Mouse (Mus musculus) hematopoietic stem cell, adult 5-6 weeks (primary cell): Measurements from ENCODE around the gene E030018B13Rik. TPM values are rescaled to one million over a fixed set of nuclear protein-coding genes. Genes with fewer than 3 reads are reported as not detected.
A peak's percentile ranks its signal among the peaks of the same experiment; 100 is the strongest.

Source experiments
- ATAC-seq, 2 experiments: fragments of 125-278 bp in 1 of 2; replicated peaks in 1 of 2; 2 replicates each; pipeline ENCODE4 v1.8.0; 2016 to 2017; ENCODE audit warnings: inconsistent platforms in 2 of 2, mild to moderate bottlenecking in 2 of 2, moderate number of reproducible peaks in 2 of 2, low read depth in 1 of 2, moderate TSS enrichment in 1 of 2; ENCODE audit not compliant: low FRiP score in 2 of 2, poor library complexity in 2 of 2, severe bottlenecking in 2 of 2, insufficient read depth in 1 of 2, low TSS enrichment in 1 of 2
- total RNA-seq: library from RNA; stranded (forward); fragments of 172-1452, 232-1000 nt; gene quantifications from 2 replicates; pipeline ENCODE4 v1.2.3, GENCODE M21; 2017

Gene E030018B13Rik
- total RNA-seq = not detected in 2 replicates

- ATAC-seq = no peak
Measured at GRCm38 (mm10) chr7:63916268-63916907, at the start of gene E030018B13Rik. Gene E030018B13Rik, plus strand, starts transcription at chr7:63916857.

DNA sequence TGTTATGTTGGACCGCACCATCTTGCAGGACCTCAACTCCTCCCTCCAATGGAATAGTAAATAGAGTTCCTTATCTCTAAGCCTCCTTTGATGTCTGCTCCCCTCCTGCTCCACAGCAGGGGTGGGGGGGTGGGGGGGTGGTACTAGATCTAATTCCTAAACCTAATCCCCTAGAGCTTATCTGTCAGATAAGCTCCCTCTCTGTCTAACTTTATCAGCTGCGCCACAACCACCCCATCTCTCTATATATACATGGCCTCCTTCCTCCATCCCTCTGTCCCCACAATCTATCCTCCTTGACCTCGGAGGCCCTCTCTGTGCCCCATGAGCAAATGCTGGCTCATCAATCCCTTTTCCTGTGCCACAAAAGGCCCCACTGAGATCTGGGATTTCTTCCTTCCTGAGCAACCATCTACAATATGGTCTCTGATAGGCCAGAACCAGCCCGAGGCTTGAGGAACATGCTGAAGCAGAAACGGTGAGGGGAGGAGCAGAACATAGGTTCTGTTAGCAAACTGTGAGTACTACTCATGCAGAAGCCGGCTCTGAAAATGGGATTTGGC, 48.2 kb upstream of the E030018B13Rik start:
- ATAC-seq = no peak

GRCm38 (mm10) chr7:63871698-63872097, 45.0 kb upstream of the E030018B13Rik start:
- ATAC-seq = no peak

DNA sequence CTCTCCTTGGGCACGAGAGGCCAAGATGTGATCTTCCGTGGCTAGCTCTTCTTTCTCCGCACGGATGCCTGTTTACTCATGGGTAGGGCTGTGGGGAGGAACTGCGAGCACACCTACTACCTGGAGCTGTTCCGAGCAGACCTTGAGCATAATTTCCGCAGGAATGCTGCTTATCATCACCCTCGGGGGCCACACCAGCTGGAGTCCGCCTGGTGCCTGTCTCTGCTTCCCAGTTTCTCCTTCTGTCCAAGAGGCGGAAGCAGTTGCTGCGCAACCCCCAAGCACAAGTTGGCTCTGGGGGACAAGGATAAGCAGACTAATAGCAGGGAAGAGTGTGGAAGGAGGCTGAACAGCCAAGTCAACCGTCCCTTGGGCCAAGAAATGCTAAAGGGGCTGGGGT, 42.8 kb upstream of the E030018B13Rik start:
- no peak for ATAC-seq

GRCm38 (mm10) chr7:63875686-63876085, 41.0 kb upstream of the E030018B13Rik start:
- no peak for ATAC-seq

GRCm38 (mm10) chr7:63876640-63877039, 40.0 kb upstream of the E030018B13Rik start:
- ATAC-seq = peak in 1 of 2 experiments; percentile 40; a peak in 1 of 4 replicates

GRCm38 (mm10) chr7:63877610-63878009, 39.0 kb upstream of the E030018B13Rik start:
- ATAC-seq = no peak

DNA sequence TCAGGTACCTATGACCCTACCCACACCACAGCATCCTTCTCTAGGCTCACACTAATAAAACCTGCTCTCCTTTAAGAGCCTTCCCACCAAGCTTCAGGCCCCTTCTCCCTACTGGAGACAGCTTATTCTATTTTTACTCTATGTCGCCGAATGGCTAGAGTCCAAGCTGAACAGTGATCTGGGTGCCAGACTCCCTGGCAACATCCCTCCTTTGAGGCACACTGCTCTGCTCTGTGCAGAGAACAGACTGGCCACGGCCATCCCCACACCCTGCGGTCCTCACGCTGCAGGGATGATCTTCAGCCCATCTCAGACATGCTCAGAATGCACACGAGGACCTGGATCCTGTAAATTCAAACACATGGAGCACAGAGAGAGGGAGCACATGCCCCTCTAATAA, 37.1 kb upstream of the E030018B13Rik start:
- no peak for ATAC-seq

DNA sequence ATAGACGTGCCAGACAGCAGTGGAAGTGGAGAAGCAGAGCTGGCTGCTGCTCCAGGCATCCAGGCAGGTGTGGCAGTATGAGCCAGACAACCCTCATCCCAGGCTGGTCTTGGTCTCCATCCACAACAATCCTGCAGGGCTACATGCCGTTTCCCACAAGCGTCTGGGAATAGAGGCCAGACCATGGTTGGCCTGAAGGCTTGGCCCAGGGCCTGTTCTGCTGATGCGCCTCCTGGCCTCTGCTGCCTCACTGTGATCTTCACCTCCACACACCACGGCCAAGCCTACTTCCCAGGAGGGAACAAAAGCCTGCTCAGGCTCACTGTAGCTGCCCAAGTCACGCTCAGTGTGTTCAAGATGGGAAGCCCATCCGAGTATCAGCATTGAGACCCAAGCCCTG, 33.9 kb upstream of the E030018B13Rik start:
- no peak for ATAC-seq

- ATAC-seq = no peak
Measured at GRCm38 (mm10) chr7:63885025-63885424, 31.6 kb upstream of the E030018B13Rik start.

GRCm38 (mm10) chr7:63887034-63887551, 29.6 kb upstream of the E030018B13Rik start:
- ATAC-seq = 0 out of 4 replicates have a peak, but pooled peaks of 1 of the 2 experiments have one; percentile 5

DNA sequence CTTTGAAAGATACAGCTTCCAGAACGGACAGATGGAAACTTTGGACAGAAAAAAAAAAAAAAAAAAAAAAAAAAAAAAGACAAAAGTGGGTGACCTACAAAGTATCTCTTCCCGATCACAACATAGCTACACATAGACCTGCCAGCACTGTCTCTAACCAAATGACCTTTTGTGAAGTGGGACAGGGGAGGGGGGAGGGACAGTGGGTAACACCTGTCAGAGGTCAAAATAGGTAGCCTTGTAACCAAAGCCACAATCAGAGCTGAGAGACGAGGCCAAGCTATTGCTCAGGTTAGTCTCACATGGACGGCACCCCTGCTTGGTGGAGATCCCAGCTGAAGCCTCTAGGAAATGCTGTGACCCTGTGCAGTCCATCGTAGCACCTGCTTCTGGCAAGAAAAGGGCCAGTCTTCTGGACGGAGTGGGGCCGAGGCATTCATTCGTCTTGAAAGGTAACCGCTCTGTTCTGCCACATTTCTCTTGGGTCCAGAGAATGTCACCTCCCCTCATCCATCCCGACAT, 29.0 kb upstream of the E030018B13Rik start:
- ATAC-seq = no peak

- ATAC-seq = no peak
Measured at GRCm38 (mm10) chr7:63888674-63889073, 28.0 kb upstream of the E030018B13Rik start.

- no peak for ATAC-seq
Measured at GRCm38 (mm10) chr7:63889116-63889975, 27.3 kb upstream of the E030018B13Rik start.

DNA sequence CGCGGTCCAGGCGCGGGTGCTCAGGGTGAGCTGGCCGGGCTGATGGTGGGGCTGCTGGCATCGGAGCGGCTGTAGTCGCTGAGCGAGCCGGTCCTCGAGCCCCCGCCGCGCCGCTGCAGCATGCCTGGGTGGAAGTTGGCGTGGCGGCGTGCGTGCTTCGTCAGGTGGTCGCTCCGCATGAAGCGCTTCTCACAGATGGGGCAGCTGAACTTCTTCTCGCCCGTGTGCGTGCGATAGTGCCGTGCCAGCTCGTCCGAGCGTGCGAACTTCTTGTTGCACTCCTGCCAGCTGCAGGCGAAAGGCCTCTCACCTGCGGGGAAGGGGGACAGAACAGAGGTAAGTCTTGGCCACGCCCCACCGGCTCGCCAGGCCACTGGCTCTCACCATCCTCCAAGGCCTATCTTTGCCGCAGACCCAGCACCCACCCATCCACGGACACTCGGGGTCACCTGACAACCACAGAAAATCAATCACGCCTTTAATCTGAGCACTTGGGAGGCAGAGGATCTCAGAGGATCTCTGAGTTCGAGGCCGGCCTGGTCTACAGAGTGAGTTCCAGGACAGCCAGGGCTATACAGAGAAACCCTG, 25.1 kb upstream of the E030018B13Rik start:
- ATAC-seq = no peak

GRCm38 (mm10) chr7:63893201-63893600, 23.5 kb upstream of the E030018B13Rik start:
- ATAC-seq = no peak

- no peak for ATAC-seq
Measured at GRCm38 (mm10) chr7:63893729-63894128, 22.9 kb upstream of the E030018B13Rik start.
